Mouse (Mus musculus): ENCODE data around the gene Myh7b. TPM values are rescaled to one million over a fixed set of nuclear protein-coding genes. Genes with fewer than 3 reads are reported as not detected.
"Not testable (repeated sequence)": the region's sequence is repeated elsewhere in the genome, so short reads cannot be mapped to it uniquely, and the experiment has no call there.

Gene Myh7b
- polyA plus RNA-seq, 1 experiment, result 0.04 TPM

GRCm38 (mm10) chr2:155595516-155595915, 15.5 kb upstream of the Myh7b start:
- H3K27me3 ChIP-seq (ENCODE audit: control insufficient read depth, insufficient read depth, low read length), result no peaks in the 10 kb centered on the region
- peaks cover 4% of the 10 kb centered on the region; the same call in 1 of the 2 replicates for H3K4me1 ChIP-seq (ENCODE audit: control insufficient read depth, insufficient read depth, insufficient read length)
- H3K36me3 ChIP-seq (ENCODE audit: control insufficient read depth, insufficient read depth, low read length), result no peaks in the 10 kb centered on the region
- DNase-seq (ENCODE audit: low read depth in 1 of 2, low spot score in 2 of 2), result no peak
- H3K27ac ChIP-seq (ENCODE audit: insufficient read depth, low read length), result no peak overlapping the region
- WGBS, result 84% methylated on average over 6 of the region's 6 CpGs
- TF ChIP-seq POLR2A (IDR thresholded peaks at IDR 0.05; ENCODE audit: low read depth, low read length) (no peak), CTCF (IDR thresholded peaks at IDR 0.05; ENCODE audit: extremely low read depth, insufficient read depth, insufficient read length, insufficient replicate concordance) (no peak)
- H3K4me3 ChIP-seq (ENCODE audit: extremely low read depth, insufficient read depth, insufficient read length), result no peak overlapping the region

DNA sequence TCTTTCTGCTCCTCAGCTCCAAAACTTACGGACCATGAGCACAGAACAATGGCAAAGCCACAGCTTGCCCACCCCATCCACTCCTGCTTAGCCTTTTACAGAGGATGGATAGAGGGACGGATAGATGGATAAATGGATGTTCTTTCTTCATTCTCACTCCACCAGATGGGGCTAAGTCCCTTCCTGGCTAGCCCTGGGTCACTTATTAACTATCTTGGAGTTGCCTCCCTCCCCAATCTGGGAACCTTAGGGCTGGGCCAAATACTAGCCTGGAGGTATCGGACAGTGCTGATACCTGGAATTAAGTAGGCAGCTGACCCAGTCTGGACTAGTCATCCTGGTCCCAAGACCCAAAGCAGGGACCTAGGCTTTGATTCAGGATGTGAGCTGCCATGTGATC, 7.3 kb upstream of the Myh7b start:
- TF ChIP-seq CTCF (IDR thresholded peaks at IDR 0.05; ENCODE audit: extremely low read depth, insufficient read depth, insufficient read length, insufficient replicate concordance) (no peak), POLR2A (IDR thresholded peaks at IDR 0.05; ENCODE audit: low read depth, low read length) (no peak)
- no peak overlapping the region for H3K27ac ChIP-seq (ENCODE audit: insufficient read depth, low read length)
- no peaks in the 10 kb centered on the region for H3K27me3 ChIP-seq (ENCODE audit: control insufficient read depth, insufficient read depth, low read length)
- 88% methylated on average over 3 of the region's 3 CpGs for WGBS
- H3K4me1 ChIP-seq (ENCODE audit: control insufficient read depth, insufficient read depth, insufficient read length), result no peaks in the 10 kb centered on the region
- DNase-seq (ENCODE audit: low read depth in 1 of 2, low spot score in 2 of 2), result no peak
- no peak overlapping the region for H3K4me3 ChIP-seq (ENCODE audit: extremely low read depth, insufficient read depth, insufficient read length)
- no peaks in the 10 kb centered on the region for H3K36me3 ChIP-seq (ENCODE audit: control insufficient read depth, insufficient read depth, low read length)

GRCm38 (mm10) chr2:155604560-155605235, 6.3 kb upstream of the Myh7b start:
- Histone ChIP-seq H3K27me3 (ENCODE audit: control insufficient read depth, insufficient read depth, low read length) (no peaks in the 10 kb centered on the region), H3K36me3 (ENCODE audit: control insufficient read depth, insufficient read depth, low read length) (no peaks in the 10 kb centered on the region), H3K4me1 (ENCODE audit: control insufficient read depth, insufficient read depth, insufficient read length) (no peaks in the 10 kb centered on the region), H3K27ac (ENCODE audit: insufficient read depth, low read length) (no peak overlapping the region), H3K4me3 (ENCODE audit: extremely low read depth, insufficient read depth, insufficient read length) (no peak overlapping the region)
- DNase-seq (ENCODE audit: low read depth in 1 of 2, low spot score in 2 of 2), result no peak
- WGBS, result 65% methylated on average over 10 of the region's 10 CpGs
- TF ChIP-seq CTCF (IDR thresholded peaks at IDR 0.05; ENCODE audit: extremely low read depth, insufficient read depth, insufficient read length, insufficient replicate concordance) (no peak), POLR2A (IDR thresholded peaks at IDR 0.05; ENCODE audit: low read depth, low read length) (no peak)

- not testable (repeated sequence) for H3K4me1 ChIP-seq (ENCODE audit: control insufficient read depth, insufficient read depth, insufficient read length); DNase-seq (ENCODE audit: low read depth in 1 of 2, low spot score in 2 of 2); H3K27me3 ChIP-seq (ENCODE audit: control insufficient read depth, insufficient read depth, low read length); H3K4me3 ChIP-seq (ENCODE audit: extremely low read depth, insufficient read depth, insufficient read length); H3K27ac ChIP-seq (ENCODE audit: insufficient read depth, low read length); H3K36me3 ChIP-seq (ENCODE audit: control insufficient read depth, insufficient read depth, low read length)
- 78% methylated on average over 4 of the region's 4 CpGs for WGBS
Observed at GRCm38 (mm10) chr2:155605236-155605589, 5.8 kb upstream of the Myh7b start.

- H3K27ac ChIP-seq (ENCODE audit: insufficient read depth, low read length), result no peak overlapping the region
- H3K4me1 ChIP-seq (ENCODE audit: control insufficient read depth, insufficient read depth, insufficient read length), result no peaks in the 10 kb centered on the region
- WGBS, result 59% methylated on average over 4 of the region's 4 CpGs
Observed at GRCm38 (mm10) chr2:155606360-155606759, 4.7 kb upstream of the Myh7b start.

DNA sequence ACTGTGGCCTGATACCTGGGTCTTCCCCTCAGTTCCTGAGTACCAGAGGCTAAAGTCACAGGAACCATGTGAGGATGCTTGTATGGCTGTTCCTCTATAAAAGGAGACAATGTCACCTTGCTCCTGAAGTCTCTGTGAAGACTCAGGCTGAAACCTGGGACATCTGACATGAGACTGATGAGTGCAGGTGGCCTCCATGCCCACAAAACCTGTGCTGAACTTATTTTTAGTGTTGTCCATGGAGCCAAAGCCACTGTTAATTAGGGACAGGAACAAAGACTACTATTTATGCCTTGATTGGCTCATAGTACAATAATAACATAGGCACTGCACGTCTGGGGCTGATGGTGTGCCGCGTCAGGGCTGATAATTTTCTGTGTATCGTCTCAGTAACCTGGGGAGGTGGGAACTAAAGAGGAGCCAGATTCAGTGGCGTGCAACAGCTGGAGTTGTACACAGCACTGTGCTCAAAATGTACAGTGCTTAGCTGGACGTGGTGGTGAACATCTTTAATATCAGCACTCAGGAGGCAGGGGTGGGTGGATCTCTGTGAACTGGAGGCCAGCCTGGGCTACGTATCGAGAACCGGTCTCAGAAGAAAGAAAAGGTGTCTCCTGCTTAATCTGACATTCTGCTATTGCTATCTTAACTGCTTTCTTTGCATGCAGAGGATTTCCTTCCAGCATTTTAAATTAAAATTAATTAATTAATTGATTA, 980 bp downstream of the Myh7b start:
- Histone ChIP-seq H3K27me3 (ENCODE audit: control insufficient read depth, insufficient read depth, low read length) (no peaks in the 10 kb centered on the region; the same call in 1 of the 2 replicates), H3K4me1 (ENCODE audit: control insufficient read depth, insufficient read depth, insufficient read length) (peaks cover 5% of the 10 kb centered on the region; the same call in 1 of the 2 replicates), H3K27ac (ENCODE audit: insufficient read depth, low read length) (no peak overlapping the region), H3K36me3 (ENCODE audit: control insufficient read depth, insufficient read depth, low read length) (no peaks in the 10 kb centered on the region), H3K4me3 (ENCODE audit: extremely low read depth, insufficient read depth, insufficient read length) (no peak overlapping the region)
- no peak for DNase-seq (ENCODE audit: low read depth in 1 of 2, low spot score in 2 of 2)
- TF ChIP-seq POLR2A (IDR thresholded peaks at IDR 0.05; ENCODE audit: low read depth, low read length), result no peak
- TF ChIP-seq CTCF (IDR thresholded peaks at IDR 0.05; ENCODE audit: extremely low read depth, insufficient read depth, insufficient read length, insufficient replicate concordance), result no peak
- 89% methylated on average over 9 of the region's 9 CpGs for WGBS

More at GRCm38 (mm10) chr2:155606360-155606759, 4.7 kb upstream of the Myh7b start:
- H3K36me3 ChIP-seq (ENCODE audit: control insufficient read depth, insufficient read depth, low read length), result no peaks in the 10 kb centered on the region
- DNase-seq (ENCODE audit: low read depth in 1 of 2, low spot score in 2 of 2), result no peak
- H3K4me3 ChIP-seq (ENCODE audit: extremely low read depth, insufficient read depth, insufficient read length), result no peak overlapping the region
- TF ChIP-seq CTCF (IDR thresholded peaks at IDR 0.05; ENCODE audit: extremely low read depth, insufficient read depth, insufficient read length, insufficient replicate concordance), result no peak
- TF ChIP-seq POLR2A (IDR thresholded peaks at IDR 0.05; ENCODE audit: low read depth, low read length), result no peak
- H3K27me3 ChIP-seq (ENCODE audit: control insufficient read depth, insufficient read depth, low read length), result no peaks in the 10 kb centered on the region

GRCm38 (mm10) chr2:155613326-155613755, 2.3 kb downstream of the Myh7b start:
- Histone ChIP-seq H3K4me1 (ENCODE audit: control insufficient read depth, insufficient read depth, insufficient read length) (peaks cover 5% of the 10 kb centered on the region; the same call in 1 of the 2 replicates), H3K27ac (ENCODE audit: insufficient read depth, low read length) (no peak overlapping the region), H3K36me3 (ENCODE audit: control insufficient read depth, insufficient read depth, low read length) (no peaks in the 10 kb centered on the region), H3K4me3 (ENCODE audit: extremely low read depth, insufficient read depth, insufficient read length) (peak overlapping the region; percentile 33; the same call in 1 of the 2 replicates), H3K27me3 (ENCODE audit: control insufficient read depth, insufficient read depth, low read length) (no peaks in the 10 kb centered on the region; the same call in 1 of the 2 replicates)
- DNase-seq (ENCODE audit: low read depth in 1 of 2, low spot score in 2 of 2), result peak in 1 of 2 experiments; percentile 42
- no peak for TF ChIP-seq POLR2A (IDR thresholded peaks at IDR 0.05; ENCODE audit: low read depth, low read length)
- TF ChIP-seq CTCF (IDR thresholded peaks at IDR 0.05; ENCODE audit: extremely low read depth, insufficient read depth, insufficient read length, insufficient replicate concordance), result no peak
- 7% methylated on average over 20 of the region's 20 CpGs for WGBS

All from spleen, adult 2 months (tissue).